Mouse (Mus musculus) limb, embryonic 10.5 days (tissue): Measurements from ENCODE around the gene Tenm2. TPM values are rescaled to one million over a fixed set of nuclear protein-coding genes. Genes with fewer than 3 reads are reported as not detected.

Source experiments
- DNase-seq: peaks from one replicate; pipeline ENCODE4 v3.0.0-alpha.2; 2017; ENCODE audit warnings: low spot score
- H3K27ac ChIP-seq: fragments of 300-500 bp; sonication (generic); 2 replicates; pipeline ENCODE4 v1.5.1; 2016; ENCODE audit warnings: mild to moderate bottlenecking
- H3K27me3 ChIP-seq: fragments of 300-500 bp; sonication (generic); 2 replicates; pipeline ENCODE4 v1.6.1; 2016; ENCODE audit warnings: low read depth, mild to moderate bottlenecking; ENCODE audit not compliant: poor library complexity, severe bottlenecking
- H3K36me3 ChIP-seq: fragments of 300-500 bp; sonication (generic); 2 replicates; pipeline ENCODE4 v1.6.1; 2016; ENCODE audit warnings: mild to moderate bottlenecking, moderate library complexity
- H3K4me1 ChIP-seq: fragments of 300-500 bp; sonication (generic); 2 replicates; pipeline ENCODE4 v1.6.1; 2016
- H3K4me3 ChIP-seq: fragments of 300-500 bp; sonication (generic); 2 replicates; pipeline ENCODE4 v1.5.1; 2016; ENCODE audit warnings: mild to moderate bottlenecking, moderate library complexity
- H3K9me3 ChIP-seq: fragments of 300-500 bp; sonication (generic); replicated peaks from 2 replicates; pipeline ENCODE4 v1.6.1; 2016; ENCODE audit warnings: mild to moderate bottlenecking
- WGBS: fragments of 180-500 bp; shearing (Covaris S2); methylation state at CpG from one replicate; pipeline ENCODE4 v1.1.7; 2016; 5-methylcytosine and 5-hydroxymethylcytosine counted together
- polyA plus RNA-seq: library from polyadenylated mRNA; unstranded; fragments of >200 nt; fragmentation: Nextera tagmentation; extraction: Ambion mirVana; gene quantifications from 2 replicates; pipeline ENCODE4 v1.2.1, GENCODE M21; 2016

The Tenm2 gene
- polyA plus RNA-seq, 1 experiment from 2014 or later: 0.60 TPM

DNA sequence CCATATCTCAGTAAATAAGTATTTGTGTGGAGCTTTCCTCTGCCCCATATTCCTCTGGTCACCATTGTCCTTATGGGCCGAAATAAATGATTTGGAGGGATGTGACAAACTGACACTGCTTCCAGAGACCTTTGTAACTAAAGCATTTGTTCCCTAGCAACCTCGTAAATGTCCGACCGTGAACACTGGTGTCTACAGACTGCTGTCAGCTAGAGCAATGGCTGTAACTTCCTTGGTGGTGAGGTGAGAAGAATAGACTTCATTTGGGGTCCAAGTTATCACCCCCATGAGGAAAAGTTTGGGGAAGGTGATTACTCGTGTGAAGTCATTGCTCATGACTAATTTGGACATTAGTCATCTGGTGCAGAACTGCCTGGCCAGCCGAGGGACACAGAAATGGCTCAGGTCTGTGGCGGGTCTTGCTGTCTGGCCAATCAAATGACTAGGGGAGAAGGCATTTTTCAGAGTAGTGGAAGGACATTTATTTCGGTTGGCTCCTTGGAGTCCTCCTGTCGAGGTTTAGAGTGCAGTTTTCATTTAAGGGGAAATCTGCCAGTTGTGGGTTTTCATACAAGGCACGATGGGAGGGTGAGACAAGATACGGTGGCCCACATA lies 1062.6 kb downstream of the Tenm2 start:
- Histone ChIP-seq H3K9me3 (no peaks in the 10 kb centered on the region), H3K4me1 (0 out of 2 replicates have a peak, but pooled peaks cover 12% of the 10 kb centered on the region), H3K27me3 (no peaks in the 10 kb centered on the region), H3K36me3 (no peaks in the 10 kb centered on the region), H3K27ac (no peak overlapping the region), H3K4me3 (no peak overlapping the region)
- no peak for DNase-seq
- 61% methylated on average over 11 of the region's 11 CpGs for WGBS

DNA sequence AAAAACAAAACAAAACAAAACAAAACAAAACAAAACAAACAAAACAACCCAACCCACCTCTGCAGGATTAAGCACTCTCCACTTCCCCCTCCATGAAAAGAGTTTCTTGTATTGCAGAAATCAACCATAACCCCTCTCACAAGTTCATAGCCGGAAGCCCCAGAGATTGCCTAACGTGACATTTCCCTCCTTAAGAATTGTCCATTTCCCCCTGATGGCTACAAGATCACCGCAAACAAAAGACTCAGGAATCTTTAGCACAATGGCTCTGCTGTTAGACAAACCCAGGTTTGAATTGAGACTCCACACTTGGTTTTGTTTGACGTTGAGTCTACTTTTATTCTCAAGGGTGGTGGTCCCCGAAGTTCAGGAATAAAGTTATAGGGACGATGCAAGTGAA lies 1063.2 kb downstream of the Tenm2 start:
- H3K27ac ChIP-seq: no peak overlapping the region
- 87% methylated on average over 6 of the region's 6 CpGs for WGBS
- no peaks in the 10 kb centered on the region for H3K9me3 ChIP-seq
- H3K4me3 ChIP-seq: no peak overlapping the region
- H3K4me1 ChIP-seq: 0 out of 2 replicates have a peak, but pooled peaks cover 12% of the 10 kb centered on the region
- H3K27me3 ChIP-seq: no peaks in the 10 kb centered on the region
- H3K36me3 ChIP-seq: no peaks in the 10 kb centered on the region
- no peak for DNase-seq

DNA sequence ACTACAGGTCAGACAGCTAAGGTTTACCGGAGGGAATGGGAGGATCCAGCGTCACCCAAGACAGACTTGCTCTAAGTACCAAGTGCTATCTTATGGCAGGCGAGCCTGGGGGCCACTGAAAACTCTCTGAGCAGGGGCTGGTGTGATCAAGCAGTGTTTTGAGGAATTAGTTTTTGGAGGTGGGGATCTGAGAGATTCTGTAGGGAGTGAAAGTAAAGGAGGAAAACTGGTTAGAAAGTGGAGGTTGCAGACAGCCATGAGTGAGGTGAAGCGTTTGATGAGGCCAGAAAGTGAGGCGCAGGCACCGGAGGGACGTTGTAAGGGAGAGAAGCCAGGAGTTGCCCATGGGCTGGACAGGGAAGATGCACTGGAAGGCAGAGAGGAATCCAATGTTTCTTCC lies 1063.8 kb downstream of the Tenm2 start:
- H3K4me1 ChIP-seq: 0 out of 2 replicates have a peak, but pooled peaks cover 12% of the 10 kb centered on the region
- no peak overlapping the region for H3K27ac ChIP-seq
- H3K4me3 ChIP-seq: no peak overlapping the region
- no peak for DNase-seq
- H3K9me3 ChIP-seq: no peaks in the 10 kb centered on the region
- no peaks in the 10 kb centered on the region for H3K27me3 ChIP-seq
- H3K36me3 ChIP-seq: no peaks in the 10 kb centered on the region
- 81% methylated on average over 7 of the region's 7 CpGs for WGBS

DNA sequence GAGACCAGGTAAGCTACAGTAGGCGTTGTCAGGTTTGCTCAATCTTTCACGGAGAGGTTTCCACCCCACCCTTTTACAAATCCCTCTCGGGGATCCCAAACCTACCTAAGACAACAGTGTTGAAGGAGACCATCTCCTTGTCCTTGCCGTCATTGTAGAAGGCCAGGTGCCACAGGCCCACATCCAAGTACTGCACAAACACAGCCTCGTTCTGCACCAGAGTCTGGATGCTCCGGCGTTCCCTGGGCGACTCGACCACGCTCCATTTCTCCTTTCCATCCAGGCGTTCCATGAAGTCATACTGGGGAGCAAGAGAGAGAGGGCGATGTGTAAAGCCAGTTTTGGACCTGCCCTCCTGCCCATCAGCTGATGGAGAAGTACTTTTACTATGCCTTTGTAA lies 1064.5 kb downstream of the Tenm2 start:
- Histone ChIP-seq H3K27ac (no peak overlapping the region), H3K27me3 (no peaks in the 10 kb centered on the region), H3K4me3 (no peak overlapping the region), H3K36me3 (no peaks in the 10 kb centered on the region), H3K9me3 (no peaks in the 10 kb centered on the region), H3K4me1 (0 out of 2 replicates have a peak, but pooled peaks cover 11% of the 10 kb centered on the region)
- DNase-seq: no peak
- WGBS: 94% methylated on average over 12 of the region's 12 CpGs

DNA sequence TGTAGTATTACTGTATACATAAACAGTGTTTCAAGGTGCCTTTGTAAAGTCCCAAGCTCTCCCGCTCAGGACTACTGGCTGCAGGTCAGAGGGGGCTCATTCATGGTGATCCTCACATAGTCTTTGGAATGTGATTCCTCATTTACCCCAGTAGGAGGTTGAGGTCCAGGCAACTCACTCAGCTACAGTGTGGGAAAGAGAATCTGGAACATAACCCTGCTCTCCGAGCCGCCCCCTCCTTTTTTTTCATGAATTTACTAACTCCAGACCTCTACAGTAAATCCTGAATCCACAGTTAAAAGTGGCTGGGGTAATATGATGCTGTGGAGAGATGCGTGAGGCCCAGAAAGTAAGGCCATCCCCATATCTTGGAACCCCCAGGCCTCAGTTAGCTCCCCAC lies 1066.0 kb downstream of the Tenm2 start:
- H3K36me3 ChIP-seq: no peaks in the 10 kb centered on the region
- no peak overlapping the region for H3K27ac ChIP-seq
- no peak overlapping the region for H3K4me3 ChIP-seq
- H3K9me3 ChIP-seq: no peaks in the 10 kb centered on the region
- DNase-seq: no peak
- no peaks in the 10 kb centered on the region for H3K4me1 ChIP-seq
- H3K27me3 ChIP-seq: no peaks in the 10 kb centered on the region
- 86% methylated on average over 4 of the region's 4 CpGs for WGBS

DNA sequence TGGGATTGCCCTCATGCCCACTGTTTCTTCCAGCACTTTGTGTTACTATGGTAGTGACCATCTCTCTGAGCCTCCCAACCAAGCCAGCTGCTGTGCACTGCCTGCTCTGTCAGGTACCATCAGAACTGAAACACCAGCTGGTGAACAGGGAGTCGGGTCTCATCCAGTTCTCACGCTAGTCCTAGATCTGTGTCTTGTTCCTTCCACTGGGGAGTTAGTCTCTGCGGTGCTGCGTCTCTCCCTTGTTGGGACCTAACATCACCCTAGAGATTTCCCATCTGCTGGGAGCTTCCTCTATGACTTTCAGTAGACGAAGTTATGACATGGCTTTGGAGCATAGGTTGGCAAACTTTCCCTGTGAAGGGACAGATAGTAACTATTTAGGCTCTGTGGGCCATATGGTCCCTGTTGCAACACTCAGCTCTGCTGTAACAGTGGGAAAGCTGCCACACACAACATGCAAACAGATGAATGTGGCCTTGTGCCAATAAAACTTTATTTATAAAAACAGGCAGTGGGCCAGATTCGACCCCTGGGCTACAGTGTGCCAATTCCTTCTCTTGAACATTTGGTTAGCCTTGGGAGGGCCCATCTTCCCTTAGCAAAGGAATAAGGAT lies 1066.7 kb downstream of the Tenm2 start:
- DNase-seq: no peak
- H3K27me3 ChIP-seq: no peaks in the 10 kb centered on the region
- no peaks in the 10 kb centered on the region for H3K9me3 ChIP-seq
- WGBS: 90% methylated on average over 6 of the region's 6 CpGs
- H3K4me1 ChIP-seq: no peaks in the 10 kb centered on the region
- no peak overlapping the region for H3K4me3 ChIP-seq
- no peak overlapping the region for H3K27ac ChIP-seq
- H3K36me3 ChIP-seq: no peaks in the 10 kb centered on the region

DNA sequence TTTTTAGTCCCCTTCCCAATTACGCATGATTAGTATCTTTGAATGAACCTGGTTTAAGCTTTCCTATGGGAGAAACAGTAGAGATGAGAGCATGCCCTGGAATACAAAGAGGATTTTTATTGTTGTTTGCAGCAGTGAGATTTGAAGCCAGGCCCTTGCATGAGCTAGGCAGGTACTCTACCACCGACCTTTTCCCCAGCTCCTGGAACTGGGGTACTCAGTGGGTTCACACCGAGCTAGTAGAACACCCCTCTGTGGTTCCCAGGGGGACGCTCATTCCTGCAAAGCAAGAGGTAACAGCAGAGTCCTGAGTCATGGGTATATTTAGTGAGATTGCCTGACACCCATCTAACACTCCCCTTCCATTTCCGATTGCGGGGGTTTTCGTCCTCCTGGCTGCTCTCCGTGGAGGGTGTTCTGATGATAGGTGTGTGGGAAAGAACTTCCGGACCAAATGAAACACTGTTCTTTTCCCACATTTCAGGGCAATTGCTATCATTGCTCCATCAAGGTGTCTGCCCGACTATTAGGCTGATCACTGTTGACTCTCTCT lies 1067.9 kb downstream of the Tenm2 start:
- H3K9me3 ChIP-seq: no peaks in the 10 kb centered on the region
- 89% methylated on average over 10 of the region's 10 CpGs for WGBS
- no peak overlapping the region for H3K4me3 ChIP-seq
- DNase-seq: no peak
- no peak overlapping the region for H3K27ac ChIP-seq
- no peaks in the 10 kb centered on the region for H3K36me3 ChIP-seq
- H3K27me3 ChIP-seq: no peaks in the 10 kb centered on the region
- no peaks in the 10 kb centered on the region for H3K4me1 ChIP-seq

DNA sequence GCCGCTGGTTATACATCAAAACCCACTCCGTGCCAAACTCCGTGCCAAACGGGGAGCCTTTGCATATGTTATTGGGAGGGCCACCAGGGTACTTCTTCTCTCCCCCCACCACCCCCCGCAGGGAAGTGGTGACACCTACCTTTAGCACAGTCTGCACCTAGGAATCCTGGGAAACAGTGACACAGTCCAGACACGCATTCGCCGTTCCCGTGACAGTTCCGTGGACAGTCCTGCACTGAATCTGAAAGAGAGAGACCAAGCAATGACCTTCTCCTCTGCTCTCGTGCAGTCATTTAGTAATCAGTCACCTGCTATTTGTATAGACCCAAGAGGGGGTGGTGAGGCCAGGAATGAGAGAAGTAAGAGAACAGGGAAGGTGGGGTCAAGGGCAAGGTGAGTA lies 1072.2 kb downstream of the Tenm2 start:
- WGBS: 89% methylated on average over 11 of the region's 11 CpGs

DNA sequence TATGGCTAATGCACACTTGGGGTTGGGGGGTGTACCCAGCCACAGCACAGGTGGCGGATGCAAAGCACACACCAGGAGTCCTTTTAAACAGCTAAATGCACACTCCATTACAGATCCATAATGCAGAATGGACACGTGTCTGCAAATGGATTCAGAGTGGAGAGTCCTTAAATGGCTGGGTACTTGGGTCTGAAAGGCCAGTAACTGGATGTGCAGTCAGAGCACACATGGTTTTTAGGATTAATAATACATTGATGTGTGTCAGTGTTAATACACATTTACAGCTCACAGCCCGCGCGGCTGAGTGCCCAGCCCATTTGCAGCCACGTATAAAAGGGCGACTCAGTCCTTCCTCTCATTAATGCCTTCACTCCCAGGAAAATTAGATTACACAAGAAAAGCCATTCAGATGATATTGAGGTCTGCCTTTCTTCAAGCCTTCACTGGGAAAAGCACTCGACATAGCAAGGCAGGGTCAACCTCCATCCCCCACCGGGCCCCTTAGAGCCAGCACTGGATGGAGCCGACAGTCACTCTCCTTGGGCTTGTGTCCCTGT lies 1073.9 kb downstream of the Tenm2 start:
- 81% methylated on average over 10 of the region's 10 CpGs for WGBS
- no peaks in the 10 kb centered on the region for H3K36me3 ChIP-seq
- H3K9me3 ChIP-seq: no peaks in the 10 kb centered on the region
- no peak overlapping the region for H3K4me3 ChIP-seq
- H3K4me1 ChIP-seq: no peaks in the 10 kb centered on the region
- no peak overlapping the region for H3K27ac ChIP-seq
- DNase-seq: peak; percentile 16
- H3K27me3 ChIP-seq: no peaks in the 10 kb centered on the region

More for the DNA sequence above, 1072.2 kb downstream of the Tenm2 start:
- DNase-seq: no peak
- Histone ChIP-seq H3K9me3 (no peaks in the 10 kb centered on the region), H3K36me3 (no peaks in the 10 kb centered on the region), H3K4me3 (no peak overlapping the region), H3K27me3 (no peaks in the 10 kb centered on the region), H3K27ac (no peak overlapping the region), H3K4me1 (no peaks in the 10 kb centered on the region)

DNA sequence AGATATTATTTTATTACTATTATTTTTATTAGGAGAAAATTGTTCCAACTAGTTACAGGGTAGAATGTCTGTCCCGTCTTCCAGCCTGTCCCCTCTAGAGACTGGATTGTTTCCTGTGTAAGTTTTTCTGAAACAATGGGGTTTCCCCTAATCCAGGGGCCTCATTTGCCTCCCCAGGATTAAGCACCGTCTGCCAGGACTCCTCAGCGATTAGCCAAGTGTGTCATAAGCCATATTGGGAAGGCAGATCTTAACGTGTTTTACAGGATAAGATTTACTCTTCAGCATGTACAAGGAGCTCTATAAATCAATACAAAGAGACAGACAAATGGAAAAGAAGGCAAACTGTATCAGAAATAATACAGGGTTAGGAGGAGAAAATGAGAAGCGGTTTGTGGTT lies 1082.3 kb downstream of the Tenm2 start:
- no peak for DNase-seq
- Histone ChIP-seq H3K9me3 (no peaks in the 10 kb centered on the region), H3K27me3 (peaks cover 12% of the 10 kb centered on the region; the same call in 1 of the 2 replicates), H3K36me3 (no peaks in the 10 kb centered on the region), H3K27ac (no peak overlapping the region), H3K4me3 (no peak overlapping the region), H3K4me1 (peaks cover 15% of the 10 kb centered on the region)
- WGBS: 66% methylated on average over 5 of the region's 5 CpGs

DNA sequence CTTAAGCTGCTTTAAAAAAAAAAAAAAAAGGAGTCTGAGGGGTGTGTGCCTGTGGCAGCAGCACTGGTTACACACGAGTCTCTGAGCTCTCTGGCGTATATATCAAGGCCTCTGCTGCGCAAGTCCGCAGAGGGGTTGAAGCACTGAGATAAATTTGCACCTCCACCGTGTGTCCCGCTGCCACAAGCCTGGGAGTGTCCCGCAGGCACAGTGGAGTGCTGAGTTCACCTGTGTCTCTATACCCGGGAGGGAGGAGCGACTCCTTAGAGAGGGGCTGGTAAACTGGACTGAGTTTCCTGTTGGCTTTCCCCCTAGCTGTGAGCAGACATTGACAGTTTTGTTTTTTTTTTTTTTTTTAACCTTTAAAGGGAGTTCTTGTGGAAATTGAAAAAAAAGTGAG lies 1082.8 kb downstream of the Tenm2 start:
- Histone ChIP-seq H3K4me1 (peaks cover 15% of the 10 kb centered on the region), H3K9me3 (no peaks in the 10 kb centered on the region), H3K27ac (no peak overlapping the region), H3K36me3 (no peaks in the 10 kb centered on the region), H3K4me3 (no peak overlapping the region), H3K27me3 (peaks cover 16% of the 10 kb centered on the region)
- DNase-seq: no peak
- 19% methylated on average over 9 of the region's 9 CpGs for WGBS

DNA sequence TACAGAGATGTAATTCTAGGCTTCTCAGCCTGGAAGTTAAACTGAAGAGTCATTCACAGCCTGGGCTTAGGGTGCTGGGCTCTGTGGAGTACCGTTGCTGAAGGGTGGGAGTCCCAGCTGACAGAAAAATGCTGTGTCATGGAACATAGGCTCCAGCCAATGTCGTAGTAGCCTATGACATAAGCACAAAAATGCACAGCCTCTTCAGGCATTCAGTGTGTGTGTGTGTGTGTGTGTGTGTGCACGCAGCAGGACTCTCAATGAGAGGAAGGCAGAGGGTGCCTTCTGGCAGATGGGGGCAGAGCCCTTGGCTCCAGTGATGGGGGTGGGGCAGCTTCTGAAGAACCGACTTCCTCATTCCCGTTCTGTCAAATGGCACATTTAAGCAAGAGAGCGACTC lies 1083.5 kb downstream of the Tenm2 start:
- H3K4me1 ChIP-seq: peaks cover 15% of the 10 kb centered on the region
- WGBS: 21% methylated on average over 6 of the region's 6 CpGs
- H3K27me3 ChIP-seq: peaks cover 20% of the 10 kb centered on the region
- H3K36me3 ChIP-seq: no peaks in the 10 kb centered on the region
- no peak overlapping the region for H3K27ac ChIP-seq
- DNase-seq: no peak
- H3K4me3 ChIP-seq: no peak overlapping the region
- no peaks in the 10 kb centered on the region for H3K9me3 ChIP-seq

DNA sequence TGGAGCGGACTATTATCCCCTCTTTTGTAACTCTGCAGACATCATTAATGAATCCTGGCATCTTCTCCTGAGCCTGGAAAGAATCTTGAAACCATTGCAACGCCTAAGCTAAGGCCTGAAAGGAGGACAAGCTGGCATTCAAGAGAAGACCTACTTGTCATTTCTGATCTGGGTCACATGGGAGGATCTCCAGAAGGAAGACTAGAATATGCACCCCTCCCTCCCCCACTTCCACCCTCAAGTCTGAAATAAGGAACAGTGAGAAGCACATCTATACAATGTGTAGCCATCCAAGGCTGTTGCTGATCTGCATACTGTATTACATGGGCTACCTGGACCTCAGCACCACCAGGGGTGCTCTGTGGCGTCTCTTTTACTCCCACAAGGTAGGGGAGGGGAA lies 1086.7 kb downstream of the Tenm2 start:
- no peaks in the 10 kb centered on the region for H3K9me3 ChIP-seq
- peaks cover 20% of the 10 kb centered on the region for H3K27me3 ChIP-seq
- no peak for DNase-seq
- no peak overlapping the region for H3K4me3 ChIP-seq
- no peak overlapping the region for H3K27ac ChIP-seq
- no peaks in the 10 kb centered on the region for H3K36me3 ChIP-seq
- WGBS: 85% methylated on average over 3 of the region's 3 CpGs
- H3K4me1 ChIP-seq: peaks cover 15% of the 10 kb centered on the region
